Mouse (Mus musculus) cerebellum, adult 2 months (tissue): ENCODE measurements at regions not wholly inside any gene's neighbourhood (a gene's known extent, or its start where the extent isn't known, plus 50 kb on each side); places are given as distances from the start of the nearest gene placed in this dataset.

ENCODE experiments used
- DNase-seq, 2 experiments: peaks; one replicate each; pipeline ENCODE4 v3.0.0; 2021
- H3K27ac ChIP-seq: fragments of 200-500 bp; 2 replicates; pipeline ENCODE4 v1.5.1; 2012; ENCODE audit warnings: low read length, control low read depth, inconsistent platforms; ENCODE audit not compliant: insufficient read depth
- H3K27me3 ChIP-seq: fragments of 200-500 bp; 2 replicates; pipeline ENCODE4 v1.6.1; 2012; ENCODE audit warnings: inconsistent platforms, mild to moderate bottlenecking, low read length, moderate library complexity; ENCODE audit not compliant: control insufficient read depth, insufficient read depth
- H3K4me1 ChIP-seq: fragments of 200-500 bp; 2 replicates; pipeline ENCODE4 v1.6.1; 2011; ENCODE audit warnings: low read length; ENCODE audit not compliant: control insufficient read depth, insufficient read depth
- H3K4me3 ChIP-seq: fragments of 200-500 bp; replicated peaks from 2 replicates; pipeline ENCODE3; 2011; ENCODE audit warnings: mild to moderate bottlenecking, low read depth, low read length, control low read depth; ENCODE audit not compliant: insufficient read depth
- CTCF ChIP-seq: fragments of 200-500 bp; IDR thresholded peaks from 2 replicates; pipeline ENCODE4 v1.5.1; 2011; ENCODE audit warnings: low read depth, mild to moderate bottlenecking, control low read depth, low read length, moderate library complexity, borderline replicate concordance; ENCODE audit not compliant: insufficient read depth
- POLR2A ChIP-seq: fragments of 200-500 bp; IDR thresholded peaks from 2 replicates; pipeline ENCODE4 v1.6.1; 2011; ENCODE audit warnings: low read length, control low read depth, borderline replicate concordance; ENCODE audit not compliant: insufficient read depth
- WGBS: fragments of 180-500 bp; shearing (Covaris S2); methylation state at CpG from one replicate; pipeline ENCODE4 v1.1.7; 2018; 5-methylcytosine and 5-hydroxymethylcytosine counted together

- no peak for DNase-seq
These were observed 533.8 kb upstream of the Htr2c start for GRCm38 (mm10) chrX:146428506-146428905.

GRCm38 (mm10) chrX:146459891-146460290 is 502.4 kb upstream of the Htr2c start:
- WGBS, result 8% methylated on average over 3 of the region's 3 CpGs
- TF ChIP-seq CTCF, result no peak
- no peak for TF ChIP-seq POLR2A
- no peak overlapping the region for H3K4me3 ChIP-seq

More at GRCm38 (mm10) chrX:146428506-146428905, 533.8 kb upstream of the Htr2c start:
- no peaks in the 10 kb centered on the region for H3K27me3 ChIP-seq
- H3K27ac ChIP-seq, result no peak overlapping the region
- TF ChIP-seq CTCF (no peak), POLR2A (no peak)
- no peaks in the 10 kb centered on the region for H3K4me1 ChIP-seq
- no peak overlapping the region for H3K4me3 ChIP-seq

GRCm38 (mm10) chrX:146477581-146477980 is 484.7 kb upstream of the Htr2c start:
- Histone ChIP-seq H3K27ac (no peak overlapping the region), H3K4me1 (no peaks in the 10 kb centered on the region), H3K4me3 (no peak overlapping the region), H3K27me3 (no peaks in the 10 kb centered on the region)
- TF ChIP-seq POLR2A (no peak), CTCF (no peak)
- WGBS, result 16% methylated on average over 1 of the region's 1 CpGs
- DNase-seq, result no peak

More at GRCm38 (mm10) chrX:146459891-146460290, 502.4 kb upstream of the Htr2c start:
- Histone ChIP-seq H3K27ac (no peak overlapping the region), H3K4me1 (no peaks in the 10 kb centered on the region), H3K27me3 (no peaks in the 10 kb centered on the region)
- DNase-seq, result peak in 1 of 2 experiments; percentile 22

- no peaks in the 10 kb centered on the region for H3K27me3 ChIP-seq
- H3K4me3 ChIP-seq, result no peak overlapping the region
- DNase-seq, result no peak
- H3K27ac ChIP-seq, result no peak overlapping the region
- WGBS, result 65% methylated on average over 2 of the region's 2 CpGs
- no peaks in the 10 kb centered on the region for H3K4me1 ChIP-seq
- no peak for TF ChIP-seq POLR2A
- TF ChIP-seq CTCF, result no peak
These were observed 449.8 kb upstream of the Htr2c start for GRCm38 (mm10) chrX:146512492-146512891.

- no peaks in the 10 kb centered on the region for H3K27me3 ChIP-seq
- 88% methylated on average over 4 of the region's 4 CpGs for whole genome bisulfite sequencing
- H3K27ac ChIP-seq, result no peak overlapping the region
- no peak for TF ChIP-seq POLR2A
- TF ChIP-seq CTCF, result no peak
- no peaks in the 10 kb centered on the region for H3K4me1 ChIP-seq
- DNase-seq, result no peak
- no peak overlapping the region for H3K4me3 ChIP-seq
These were observed 449.1 kb upstream of the Htr2c start for GRCm38 (mm10) chrX:146513261-146513660.

- TF ChIP-seq CTCF, result no peak
- TF ChIP-seq POLR2A, result no peak
- Histone ChIP-seq H3K4me3 (no peak overlapping the region), H3K27me3 (no peaks in the 10 kb centered on the region), H3K27ac (no peak overlapping the region), H3K4me1 (no peaks in the 10 kb centered on the region)
- DNase-seq, result no peak
- WGBS, result 68% methylated on average over 2 of the region's 2 CpGs
These were observed 433.5 kb upstream of the Htr2c start for GRCm38 (mm10) chrX:146528775-146529174.

GRCm38 (mm10) chrX:146537811-146538210 is 424.5 kb upstream of the Htr2c start:
- DNase-seq, result no peak
- Histone ChIP-seq H3K27ac (no peak overlapping the region), H3K4me1 (no peaks in the 10 kb centered on the region), H3K27me3 (no peaks in the 10 kb centered on the region), H3K4me3 (no peak overlapping the region)
- TF ChIP-seq CTCF, result no peak
- TF ChIP-seq POLR2A, result no peak

- Histone ChIP-seq H3K4me3 (no peak overlapping the region), H3K27me3 (no peaks in the 10 kb centered on the region), H3K4me1 (no peaks in the 10 kb centered on the region), H3K27ac (no peak overlapping the region)
- no peak for DNase-seq
- 66% methylated on average over 2 of the region's 2 CpGs for WGBS
- TF ChIP-seq POLR2A (no peak), CTCF (no peak)
These were observed 403.7 kb upstream of the Htr2c start for GRCm38 (mm10) chrX:146558606-146559005.
